Mouse (Mus musculus) forebrain, embryonic 13.5 days (tissue): ENCODE data around the gene Npr2. TPM values are rescaled to one million over a fixed set of nuclear protein-coding genes. Genes with fewer than 3 reads are reported as not detected.
"Not testable (repeated sequence)": the region's sequence is repeated elsewhere in the genome, so short reads cannot be mapped to it uniquely, and the experiment has no call there.

Experiments used
- ATAC-seq: fragments of 200-750 bp; cut with Nextera tagmentation; 2 replicates; pipeline ENCODE4 v1.8.0; 2017
- H3K27ac ChIP-seq: fragments of 300-500 bp; sonication (generic); 2 replicates; pipeline ENCODE4 v1.5.1; 2015; ENCODE audit warnings: inconsistent platforms, mild to moderate bottlenecking, moderate library complexity
- H3K27me3 ChIP-seq: fragments of 300-500 bp; sonication (generic); 2 replicates; pipeline ENCODE4 v1.6.1; 2015; ENCODE audit warnings: mild to moderate bottlenecking, inconsistent platforms
- H3K36me3 ChIP-seq: fragments of 300-500 bp; sonication (generic); 2 replicates; pipeline ENCODE4 v1.6.1; 2015; ENCODE audit warnings: mild to moderate bottlenecking, inconsistent platforms; ENCODE audit not compliant: poor library complexity, severe bottlenecking
- H3K4me1 ChIP-seq: fragments of 300-500 bp; sonication (generic); 2 replicates; pipeline ENCODE4 v1.6.1; 2015; ENCODE audit warnings: inconsistent platforms
- H3K4me2 ChIP-seq: fragments of 300-500 bp; sonication (generic); 2 replicates; pipeline ENCODE4 v1.6.1; 2015; ENCODE audit warnings: inconsistent platforms, mild to moderate bottlenecking, moderate library complexity
- H3K4me3 ChIP-seq: fragments of 300-500 bp; sonication (generic); 2 replicates; pipeline ENCODE4 v1.5.1; 2015; ENCODE audit warnings: mild to moderate bottlenecking, inconsistent platforms
- H3K9ac ChIP-seq: fragments of 300-500 bp; sonication (generic); 2 replicates; pipeline ENCODE4 v1.6.1; 2015; ENCODE audit warnings: mild to moderate bottlenecking, inconsistent platforms
- H3K9me3 ChIP-seq: fragments of 300-500 bp; sonication (generic); replicated peaks from 2 replicates; pipeline ENCODE4 v1.6.1; 2016; ENCODE audit warnings: inconsistent platforms
- whole genome bisulfite sequencing: fragments of 180-500 bp; shearing (Covaris S2); methylation state at CpG from one replicate; pipeline ENCODE4 v1.1.7; 2015; 5-methylcytosine and 5-hydroxymethylcytosine counted together
- polyA plus RNA-seq: library from polyadenylated mRNA; unstranded; fragments of >200 nt; fragmentation: Nextera tagmentation; extraction: Ambion mirVana; gene quantifications from 2 replicates; pipeline ENCODE4 v1.2.1, GENCODE M21; 2015

Gene Npr2
- polyA plus RNA-seq: 9.1 and 10.7 TPM in 2 replicates

DNA sequence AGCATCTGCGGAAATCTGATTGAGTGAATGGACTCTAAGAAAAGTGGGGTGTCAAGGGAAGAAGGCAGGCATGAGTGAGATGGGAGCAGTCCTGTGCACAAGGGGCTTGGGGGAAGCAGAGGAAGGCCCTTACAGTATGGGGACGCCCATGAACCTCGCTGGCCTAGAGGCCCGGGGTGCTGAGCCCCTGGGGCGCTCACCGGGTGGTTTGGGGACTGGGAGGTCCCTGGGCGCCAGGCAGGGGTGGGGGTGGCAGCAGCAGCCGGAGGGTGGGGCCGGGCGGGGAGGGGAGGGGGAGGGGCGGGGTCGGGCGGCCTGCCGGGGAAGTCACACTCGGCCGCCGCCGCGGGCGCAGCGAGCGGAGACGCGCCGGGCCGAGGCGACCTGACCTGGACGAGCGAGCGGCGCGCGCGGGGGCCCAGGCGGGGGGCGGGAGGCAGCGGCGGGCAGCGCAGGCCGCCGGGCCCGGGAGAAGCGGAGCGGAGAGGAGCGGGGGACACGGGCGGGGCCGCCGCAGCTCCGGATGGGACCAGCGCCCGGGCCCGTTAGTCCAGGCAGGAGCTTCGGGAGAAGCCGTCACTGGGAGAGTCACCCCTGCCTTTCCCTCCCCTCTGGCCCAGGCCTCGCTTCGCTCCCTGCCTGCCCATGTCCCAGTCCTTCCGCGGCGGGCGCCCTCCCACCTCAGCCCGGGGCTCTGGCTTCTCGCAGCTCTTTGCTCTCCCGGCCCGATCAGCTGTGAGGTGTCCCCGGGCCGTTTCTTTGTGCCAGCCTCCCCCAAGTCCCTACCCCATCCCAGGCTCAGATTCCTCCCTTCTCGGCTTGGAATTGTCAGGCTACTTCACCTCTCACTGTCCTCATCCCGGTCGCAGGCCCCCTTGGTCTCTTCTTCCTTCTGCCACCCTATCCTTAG is at the start of gene Npr2:
Gene Npr2, plus strand, starts transcription at position 890 of the 910 bp plus-strand sequence.
- peak within 1 kb of the TSS; percentile 87 for H3K4me2 ChIP-seq
- WGBS: 1% methylated on average over 43 of the region's 70 CpGs
- peaks cover 35% of the 10 kb centered on the region for H3K4me1 ChIP-seq
- ATAC-seq: peak; percentile 60
- H3K27ac ChIP-seq: peak within 1 kb of the TSS; percentile 76
- H3K9ac ChIP-seq: peak within 1 kb of the TSS; percentile 96
- H3K36me3 ChIP-seq: no peaks in the 10 kb centered on the region
- H3K27me3 ChIP-seq: peaks cover 4% of the 10 kb centered on the region; the same call in 1 of the 2 replicates
- H3K9me3 ChIP-seq: 0 out of 2 replicates have a peak, but pooled peaks cover 7% of the 10 kb centered on the region
- peak within 1 kb of the TSS; percentile 68 for H3K4me3 ChIP-seq

DNA sequence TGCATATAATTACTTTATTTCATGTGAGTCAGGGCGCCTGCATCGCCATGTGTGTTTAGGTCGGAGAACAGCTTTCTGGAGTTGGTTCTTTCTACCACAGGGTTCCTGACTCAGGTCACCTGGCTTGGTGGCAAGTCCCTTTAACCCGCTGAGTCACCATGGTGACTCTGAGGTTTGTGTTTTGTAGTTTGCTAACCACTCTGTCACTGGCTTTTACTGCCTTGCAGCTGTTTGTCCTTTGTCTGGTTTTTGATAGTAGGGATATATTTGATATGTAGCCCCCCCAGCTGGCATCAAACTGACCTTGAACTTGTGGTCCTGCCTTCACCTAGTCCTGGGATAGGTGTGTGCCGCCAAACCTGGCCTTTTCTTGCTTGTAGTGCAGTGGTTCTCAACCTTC is 49.5 kb upstream of the Npr2 start:
- 94% methylated on average over 5 of the region's 5 CpGs for WGBS
- ATAC-seq: no peak
- Histone ChIP-seq H3K9me3 (no peaks in the 10 kb centered on the region), H3K9ac (no peak overlapping the region), H3K36me3 (peaks cover 51% of the 10 kb centered on the region), H3K4me3 (no peak overlapping the region), H3K27ac (no peak overlapping the region), H3K27me3 (no peaks in the 10 kb centered on the region), H3K4me1 (peaks cover 21% of the 10 kb centered on the region), H3K4me2 (no peak overlapping the region)

DNA sequence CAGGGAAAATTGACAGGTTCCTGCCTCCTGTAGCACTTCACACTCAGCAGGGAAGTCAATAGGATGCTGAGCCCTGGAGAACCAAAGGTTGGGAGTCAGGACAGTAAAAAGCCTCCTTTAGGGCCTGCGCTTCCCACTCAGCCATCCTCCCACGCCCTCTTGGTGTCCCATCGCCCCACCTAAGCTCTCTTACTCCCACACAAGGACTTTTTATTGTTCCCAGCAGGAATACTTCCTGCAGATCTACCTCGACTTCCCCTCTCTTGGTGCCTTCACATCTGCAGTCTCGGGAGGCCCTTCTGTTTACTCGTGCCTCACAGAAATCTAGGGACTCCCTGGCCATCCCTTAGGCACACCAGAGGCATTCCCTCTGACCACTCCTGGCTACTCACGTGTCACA is 48.3 kb upstream of the Npr2 start:
- no peak overlapping the region for H3K4me3 ChIP-seq
- 81% methylated on average over 7 of the region's 7 CpGs for WGBS

GRCm38 (mm10) chr4:43584444-43585416 is 47.0 kb upstream of the Npr2 start, which contains the start of gene Msmp:
Msmp (minus strand) TSS chr4:43584494.
- WGBS: 65% methylated on average over 12 of the region's 12 CpGs
- H3K36me3 ChIP-seq: peaks cover 51% of the 10 kb centered on the region
- H3K27me3 ChIP-seq: no peaks in the 10 kb centered on the region
- H3K9me3 ChIP-seq: no peaks in the 10 kb centered on the region
- no peak within 1 kb of the TSS for H3K27ac ChIP-seq
- H3K4me2 ChIP-seq: no peak within 1 kb of the TSS
- no peak within 1 kb of the TSS for H3K9ac ChIP-seq
- no peak within 1 kb of the TSS for H3K4me3 ChIP-seq
- H3K4me1 ChIP-seq: peaks cover 4% of the 10 kb centered on the region
- ATAC-seq: no peak

More for the DNA sequence above, 48.3 kb upstream of the Npr2 start:
- Histone ChIP-seq H3K36me3 (peaks cover 51% of the 10 kb centered on the region), H3K4me2 (no peak overlapping the region), H3K27ac (no peak overlapping the region), H3K4me1 (peaks cover 10% of the 10 kb centered on the region), H3K9ac (no peak overlapping the region), H3K27me3 (no peaks in the 10 kb centered on the region), H3K9me3 (no peaks in the 10 kb centered on the region)
- no peak for ATAC-seq

DNA sequence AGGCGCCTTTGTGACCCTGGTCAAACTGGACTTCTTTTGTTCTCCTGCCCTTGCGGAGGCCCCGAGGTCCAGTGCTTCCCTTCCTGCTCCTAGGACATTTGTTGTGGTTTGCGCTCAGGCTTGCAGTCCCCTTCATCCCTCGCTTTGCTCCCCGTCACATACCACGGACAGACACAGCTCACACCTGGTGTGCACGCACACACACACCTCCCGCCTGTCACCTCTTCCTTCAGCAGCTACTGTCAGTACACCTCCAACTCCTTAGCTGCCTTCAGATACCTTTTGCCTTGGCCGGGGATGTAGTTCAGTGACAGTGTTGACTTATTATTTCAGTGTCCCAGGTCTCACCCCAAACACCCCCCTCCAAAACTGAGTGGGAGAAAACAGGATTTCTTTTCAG is 46.1 kb upstream of the Npr2 start:
- no peaks in the 10 kb centered on the region for H3K27me3 ChIP-seq
- no peak overlapping the region for H3K9ac ChIP-seq
- H3K4me2 ChIP-seq: no peak overlapping the region
- H3K27ac ChIP-seq: no peak overlapping the region
- 63% methylated on average over 10 of the region's 10 CpGs for WGBS
- no peaks in the 10 kb centered on the region for H3K9me3 ChIP-seq
- ATAC-seq: no peak
- H3K4me3 ChIP-seq: no peak overlapping the region
- peaks cover 46% of the 10 kb centered on the region for H3K36me3 ChIP-seq
- no peaks in the 10 kb centered on the region for H3K4me1 ChIP-seq

GRCm38 (mm10) chr4:43586411-43586810 is 45.3 kb upstream of the Npr2 start:
- Histone ChIP-seq H3K27ac (no peak overlapping the region), H3K9ac (no peak overlapping the region), H3K9me3 (no peaks in the 10 kb centered on the region), H3K27me3 (no peaks in the 10 kb centered on the region), H3K4me3 (no peak overlapping the region), H3K36me3 (peaks cover 39% of the 10 kb centered on the region), H3K4me2 (no peak overlapping the region), H3K4me1 (no peaks in the 10 kb centered on the region)
- 82% methylated on average over 8 of the region's 8 CpGs for WGBS
- no peak for ATAC-seq

DNA sequence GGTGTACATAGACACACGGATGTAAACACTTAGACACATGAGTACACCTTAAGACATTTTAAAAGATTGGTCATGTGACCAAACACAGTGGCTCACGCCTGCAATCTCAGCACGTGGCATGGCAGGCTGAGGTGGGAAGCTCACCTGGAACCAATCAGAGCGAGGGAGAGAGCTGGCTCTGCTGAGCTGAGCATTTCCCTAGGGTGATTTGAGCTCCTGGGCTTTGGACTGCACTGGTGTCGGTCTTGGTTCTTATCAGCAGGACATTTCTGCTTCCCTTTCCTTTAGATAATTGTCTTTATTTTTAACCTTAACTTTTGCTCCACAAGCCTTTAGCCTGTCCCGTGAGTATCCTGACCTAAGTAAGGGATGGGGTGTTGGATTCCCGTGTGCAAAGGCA is 44.1 kb upstream of the Npr2 start:
- no peaks in the 10 kb centered on the region for H3K4me1 ChIP-seq
- H3K27ac ChIP-seq: no peak overlapping the region
- peaks cover 26% of the 10 kb centered on the region for H3K36me3 ChIP-seq
- no peak overlapping the region for H3K4me2 ChIP-seq
- no peak overlapping the region for H3K4me3 ChIP-seq
- ATAC-seq: 0 out of 2 replicates have a peak, but pooled peaks have one; percentile 36
- H3K9ac ChIP-seq: no peak overlapping the region
- H3K27me3 ChIP-seq: no peaks in the 10 kb centered on the region
- WGBS: 69% methylated on average over 7 of the region's 7 CpGs
- no peaks in the 10 kb centered on the region for H3K9me3 ChIP-seq

DNA sequence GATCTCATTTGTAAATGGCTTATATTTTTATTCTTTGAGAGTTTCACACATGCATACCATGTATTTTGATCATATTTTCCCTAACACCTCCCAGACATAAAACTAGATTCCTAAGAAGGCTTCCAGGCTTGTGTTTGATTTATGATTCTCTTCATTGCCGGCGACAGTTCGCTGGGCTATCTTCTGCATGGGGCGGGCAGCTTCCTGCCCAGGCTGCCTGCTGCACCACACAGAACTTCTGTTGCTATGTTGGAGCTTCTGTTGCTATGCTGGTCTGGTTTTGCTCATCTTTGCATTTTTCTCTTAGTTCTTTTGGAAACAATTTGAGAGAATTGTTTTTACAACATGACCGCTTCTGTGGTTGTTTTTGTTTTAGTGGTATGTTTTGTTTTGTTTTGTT is 40.2 kb upstream of the Npr2 start:
- no peaks in the 10 kb centered on the region for H3K9me3 ChIP-seq
- 94% methylated on average over 5 of the region's 5 CpGs for WGBS
- H3K4me1 ChIP-seq: no peaks in the 10 kb centered on the region
- no peaks in the 10 kb centered on the region for H3K27me3 ChIP-seq
- ATAC-seq: no peak
- H3K36me3 ChIP-seq: no peaks in the 10 kb centered on the region
- H3K4me3 ChIP-seq: no peak overlapping the region
- no peak overlapping the region for H3K9ac ChIP-seq
- H3K4me2 ChIP-seq: no peak overlapping the region
- H3K27ac ChIP-seq: no peak overlapping the region

DNA sequence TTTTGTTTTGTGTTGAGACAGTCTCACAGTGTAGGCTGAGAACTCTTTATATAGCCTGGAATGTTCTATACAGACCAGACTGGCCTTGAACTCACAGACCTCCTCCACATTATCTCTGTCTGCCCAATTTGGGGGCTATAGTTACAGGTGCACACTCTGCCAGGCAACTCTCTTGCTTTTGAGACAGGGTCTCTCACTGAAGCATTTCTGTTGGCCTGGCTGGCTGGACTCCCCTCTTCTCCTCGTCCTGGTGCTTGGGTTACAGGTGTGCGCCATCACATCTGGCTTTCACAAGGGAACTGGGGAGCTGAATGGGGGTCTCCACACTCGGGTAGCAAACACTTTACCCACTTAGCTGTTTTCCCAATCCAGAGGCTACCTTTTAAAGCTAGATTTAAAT is 39.8 kb upstream of the Npr2 start:
- no peak for ATAC-seq
- H3K27ac ChIP-seq: no peak overlapping the region
- 75% methylated on average over 3 of the region's 3 CpGs for WGBS

GRCm38 (mm10) chr4:43593453-43593852 is 38.3 kb upstream of the Npr2 start:
- Histone ChIP-seq H3K4me1 (no peaks in the 10 kb centered on the region), H3K27me3 (no peaks in the 10 kb centered on the region), H3K9me3 (no peaks in the 10 kb centered on the region), H3K36me3 (no peaks in the 10 kb centered on the region), H3K27ac (no peak overlapping the region), H3K4me2 (no peak overlapping the region), H3K4me3 (no peak overlapping the region), H3K9ac (no peak overlapping the region)
- WGBS: 78% methylated on average over 3 of the region's 3 CpGs
- ATAC-seq: no peak

More for the DNA sequence above, 39.8 kb upstream of the Npr2 start:
- Histone ChIP-seq H3K9me3 (no peaks in the 10 kb centered on the region), H3K4me3 (no peak overlapping the region), H3K36me3 (no peaks in the 10 kb centered on the region), H3K9ac (no peak overlapping the region), H3K4me2 (no peak overlapping the region), H3K4me1 (no peaks in the 10 kb centered on the region), H3K27me3 (no peaks in the 10 kb centered on the region)

DNA sequence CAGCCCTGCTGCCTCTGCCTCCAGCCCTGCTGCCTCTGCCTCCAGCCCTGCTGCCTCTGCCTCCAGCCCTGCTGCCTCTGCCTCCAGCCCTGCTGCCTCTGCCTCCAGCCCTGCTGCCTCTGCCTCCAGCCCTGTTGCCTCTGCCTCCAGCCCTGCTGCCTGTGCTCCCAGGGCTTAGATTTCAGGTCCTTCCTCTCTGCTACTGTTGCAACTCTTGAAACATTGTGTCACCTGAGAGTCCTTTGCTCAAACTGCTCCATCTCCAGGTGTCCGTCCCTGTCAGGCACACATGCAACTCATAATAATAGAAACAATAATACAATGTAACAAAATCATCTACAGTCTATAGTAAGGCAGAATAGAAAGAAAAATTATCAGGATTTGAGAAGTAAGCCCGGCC is 35.1 kb upstream of the Npr2 start:
- not testable (repeated sequence) for H3K4me1 ChIP-seq, ATAC-seq, H3K9ac ChIP-seq, H3K27me3 ChIP-seq, H3K36me3 ChIP-seq, H3K4me3 ChIP-seq, H3K27ac ChIP-seq, H3K4me2 ChIP-seq, H3K9me3 ChIP-seq
- WGBS: 84% methylated on average over 2 of the region's 2 CpGs

DNA sequence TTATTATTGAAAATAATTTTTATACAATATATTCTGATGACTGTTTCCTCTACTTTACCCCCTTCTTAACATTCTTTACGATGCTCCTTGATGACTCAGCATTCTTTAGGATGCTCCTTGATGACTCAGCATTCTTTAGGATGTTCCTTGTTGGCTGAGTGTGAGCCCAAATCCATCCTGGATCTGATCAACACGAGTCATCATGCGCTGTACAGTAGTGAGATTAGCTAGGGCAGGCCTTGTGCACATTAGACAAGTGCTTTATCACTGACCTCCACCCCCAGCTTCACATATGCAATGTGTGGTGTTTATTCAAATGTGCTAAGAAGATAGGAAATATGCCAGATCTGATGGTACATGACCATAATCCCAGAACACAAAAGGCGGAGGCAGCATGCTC is 33.5 kb upstream of the Npr2 start:
- H3K27ac ChIP-seq: no peak overlapping the region
- no peak overlapping the region for H3K4me3 ChIP-seq
- no peak overlapping the region for H3K4me2 ChIP-seq
- no peak overlapping the region for H3K9ac ChIP-seq
- H3K27me3 ChIP-seq: no peaks in the 10 kb centered on the region
- ATAC-seq: no peak
- no peaks in the 10 kb centered on the region for H3K9me3 ChIP-seq
- H3K36me3 ChIP-seq: no peaks in the 10 kb centered on the region
- no peaks in the 10 kb centered on the region for H3K4me1 ChIP-seq
- 87% methylated on average over 4 of the region's 4 CpGs for WGBS
